Mouse (Mus musculus) thymus, adult 2 months (tissue): Measurements from ENCODE around the gene Ccrl2. TPM values are rescaled to one million over a fixed set of nuclear protein-coding genes. Genes with fewer than 3 reads are reported as not detected.

Experiments
- DNase-seq: peaks from one replicate; pipeline ENCODE4 v3.0.0; 2021
- H3K27ac ChIP-seq: fragments of 200-500 bp; 2 replicates; pipeline ENCODE4 v1.5.1; 2012; ENCODE audit warnings: low read length, control low read depth; ENCODE audit not compliant: control insufficient read depth, insufficient read depth
- H3K27me3 ChIP-seq: fragments of 200-500 bp; 2 replicates; pipeline ENCODE4 v1.6.1; 2012; ENCODE audit warnings: mild to moderate bottlenecking, low read length, moderate library complexity, mixed read lengths; ENCODE audit not compliant: control insufficient read depth, insufficient read depth
- H3K36me3 ChIP-seq: fragments of 200-500 bp; 2 replicates; pipeline ENCODE4 v1.6.1; 2012; ENCODE audit warnings: mild to moderate bottlenecking, low read length, moderate library complexity; ENCODE audit not compliant: control insufficient read depth, insufficient read depth
- H3K4me1 ChIP-seq: fragments of 200-500 bp; replicated peaks from 2 replicates; pipeline ENCODE4 v1.6.1; 2012; ENCODE audit warnings: low read length; ENCODE audit not compliant: control insufficient read depth, insufficient read depth
- H3K4me3 ChIP-seq: fragments of 200-500 bp; 2 replicates; pipeline ENCODE4 v1.5.1; 2012; ENCODE audit warnings: mild to moderate bottlenecking, low read length, control low read depth, moderate library complexity; ENCODE audit not compliant: control insufficient read depth, insufficient read depth
- CTCF ChIP-seq: fragments of 200-500 bp; IDR thresholded peaks from 2 replicates; pipeline ENCODE4 v1.5.1; 2012; ENCODE audit warnings: mild to moderate bottlenecking, control low read depth, low read length, moderate library complexity, borderline replicate concordance; ENCODE audit not compliant: control insufficient read depth, poor library complexity, insufficient read depth; ENCODE audit errors: extremely low read depth
- POLR2A ChIP-seq: fragments of 200-500 bp; IDR thresholded peaks from 2 replicates; pipeline ENCODE4 v1.6.1; 2012; ENCODE audit warnings: mild to moderate bottlenecking, low read length, control low read depth, moderate library complexity; ENCODE audit not compliant: control insufficient read depth, poor library complexity, insufficient read depth; ENCODE audit errors: extremely low read depth
- WGBS: fragments of 180-500 bp; shearing (Covaris S2); methylation state at CpG from one replicate; pipeline ENCODE4 v1.1.7; 2018; 5-methylcytosine and 5-hydroxymethylcytosine counted together
- polyA plus RNA-seq: library from polyadenylated mRNA; depleted of rRNA; stranded (reverse); fragments of >200 nt; gene quantifications from 2 replicates; pipeline ENCODE4 v1.2.3, GENCODE M21; 2012

Ccrl2 gene
- polyA plus RNA-seq, 1 experiment: 3.6 TPM

DNA sequence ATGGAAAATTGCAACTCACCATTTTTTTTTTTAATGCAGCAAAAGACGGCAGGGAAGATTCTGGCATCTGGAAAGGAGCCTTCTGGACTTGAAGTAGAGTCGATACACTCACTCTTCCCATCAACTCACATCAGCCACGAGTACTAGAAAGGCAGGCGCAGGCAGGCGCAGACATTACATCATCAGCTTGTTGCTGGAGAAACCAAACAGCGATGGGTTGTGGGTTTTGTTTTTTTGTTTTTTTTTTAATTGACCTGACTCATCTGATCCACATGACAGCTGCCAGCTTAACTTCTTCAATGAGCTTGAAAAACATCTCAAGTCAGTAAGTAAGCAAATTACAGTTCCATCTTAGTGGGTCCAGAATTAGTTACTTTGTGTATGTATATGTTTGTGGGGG, 28.8 kb upstream of the Ccrl2 start:
- Histone ChIP-seq H3K4me3 (no peak overlapping the region), H3K27me3 (no peaks in the 10 kb centered on the region), H3K4me1 (no peaks in the 10 kb centered on the region), H3K27ac (no peak overlapping the region), H3K36me3 (no peaks in the 10 kb centered on the region)
- WGBS: 75% methylated on average over 6 of the region's 6 CpGs
- no peak for DNase-seq
- TF ChIP-seq POLR2A (no peak), CTCF (no peak)

DNA sequence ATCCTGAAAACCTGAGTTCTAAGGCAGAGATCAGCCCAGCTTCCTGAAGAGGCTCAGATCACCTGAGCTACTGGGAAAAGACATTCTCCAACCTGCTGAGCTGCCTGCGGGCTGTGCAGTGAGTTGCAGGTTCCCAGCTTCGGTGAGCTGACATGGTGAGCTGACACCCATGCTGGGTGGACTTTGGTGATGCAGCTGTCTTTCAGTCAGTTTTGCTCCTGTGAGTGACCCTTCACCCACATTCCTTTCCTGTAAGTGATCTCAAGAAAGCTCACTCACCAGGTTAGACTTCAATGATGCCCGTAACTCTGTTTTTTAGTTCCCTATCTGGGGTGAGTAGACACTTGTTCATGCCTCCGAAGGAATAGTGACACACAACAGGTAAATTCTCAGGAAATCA, 28.0 kb upstream of the Ccrl2 start:
- Histone ChIP-seq H3K4me3 (no peak overlapping the region), H3K27me3 (no peaks in the 10 kb centered on the region), H3K27ac (no peak overlapping the region), H3K4me1 (0 out of 2 replicates have a peak, but pooled peaks cover 4% of the 10 kb centered on the region), H3K36me3 (no peaks in the 10 kb centered on the region)
- TF ChIP-seq POLR2A (no peak), CTCF (no peak)
- WGBS: 65% methylated on average over 4 of the region's 4 CpGs
- no peak for DNase-seq

DNA sequence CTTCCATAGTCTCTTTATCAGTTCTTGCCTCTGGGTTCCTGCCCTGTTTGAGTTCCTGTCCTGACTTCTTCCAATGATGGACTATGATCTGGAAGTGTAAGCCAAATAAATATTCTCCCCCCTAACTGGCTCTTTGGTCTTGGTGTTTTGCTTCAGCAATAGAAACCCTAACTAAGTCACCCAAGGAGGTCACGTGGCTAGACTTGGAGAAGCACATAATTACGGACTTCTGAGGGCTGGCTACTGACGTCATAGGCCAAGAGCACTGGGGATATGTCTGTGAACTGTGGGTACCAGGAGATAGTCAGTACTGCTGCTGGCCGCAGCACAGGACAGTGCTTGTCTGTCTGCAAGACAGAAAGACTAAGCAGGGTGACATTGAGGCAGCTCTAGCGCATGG, 24.4 kb upstream of the Ccrl2 start:
- WGBS: 95% methylated on average over 5 of the region's 5 CpGs
- no peak overlapping the region for H3K4me3 ChIP-seq
- H3K27ac ChIP-seq: no peak overlapping the region

DNA sequence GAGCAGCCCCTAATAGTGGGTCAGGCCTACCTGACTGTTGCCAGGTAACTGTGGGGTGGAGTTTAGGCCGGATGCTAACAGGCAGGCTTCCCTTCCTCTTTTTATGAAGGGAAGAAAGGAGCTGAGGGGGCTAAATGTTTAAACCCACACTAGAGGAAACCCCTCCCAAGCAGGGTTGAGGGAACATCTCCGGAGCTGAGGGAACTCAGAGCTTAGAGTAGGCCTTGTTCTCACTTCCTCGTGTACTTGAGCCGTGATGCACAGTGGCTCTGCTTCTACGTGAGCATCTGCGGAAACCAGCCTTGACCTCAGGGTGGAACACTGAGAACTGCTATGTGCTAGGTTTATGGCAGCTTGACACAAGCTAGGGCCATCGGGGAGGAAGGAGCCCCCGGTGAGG, 23.5 kb upstream of the Ccrl2 start:
- Histone ChIP-seq H3K27me3 (no peaks in the 10 kb centered on the region), H3K27ac (no peak overlapping the region), H3K4me3 (no peak overlapping the region), H3K4me1 (0 out of 2 replicates have a peak, but pooled peaks cover 4% of the 10 kb centered on the region), H3K36me3 (no peaks in the 10 kb centered on the region)
- no peak for DNase-seq
- TF ChIP-seq CTCF (no peak), POLR2A (no peak)
- 44% methylated on average over 8 of the region's 8 CpGs for WGBS

More for the DNA sequence above, 24.4 kb upstream of the Ccrl2 start:
- Histone ChIP-seq H3K36me3 (no peaks in the 10 kb centered on the region), H3K4me1 (0 out of 2 replicates have a peak, but pooled peaks cover 4% of the 10 kb centered on the region), H3K27me3 (no peaks in the 10 kb centered on the region)
- no peak for DNase-seq
- no peak for TF ChIP-seq CTCF
- no peak for TF ChIP-seq POLR2A

DNA sequence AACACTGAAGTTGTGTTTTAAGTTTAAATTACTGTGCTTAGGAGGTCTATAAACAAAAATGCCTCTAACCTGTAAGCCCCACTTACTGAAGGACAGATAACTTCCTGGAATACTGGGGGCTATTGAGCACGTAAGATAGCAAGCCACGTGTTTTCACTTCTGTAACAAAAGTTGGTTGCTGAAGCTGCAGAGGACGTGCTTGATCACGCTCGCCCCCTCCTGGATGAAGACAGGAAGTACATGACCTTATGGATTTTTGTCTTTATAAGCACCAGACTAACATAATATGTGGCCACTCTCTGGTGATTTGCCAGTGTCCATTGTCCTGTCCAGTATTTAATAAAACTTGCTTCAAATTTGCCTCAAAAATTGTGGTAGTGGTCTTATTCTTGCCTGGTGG, 20.4 kb upstream of the Ccrl2 start:
- peak; percentile 37 for DNase-seq
- TF ChIP-seq POLR2A: no peak
- no peak for TF ChIP-seq CTCF
- H3K36me3 ChIP-seq: no peaks in the 10 kb centered on the region
- WGBS: 90% methylated on average over 5 of the region's 5 CpGs
- no peaks in the 10 kb centered on the region for H3K27me3 ChIP-seq
- 0 out of 2 replicates have a peak, but pooled peaks cover 4% of the 10 kb centered on the region for H3K4me1 ChIP-seq
- H3K27ac ChIP-seq: no peak overlapping the region
- no peak overlapping the region for H3K4me3 ChIP-seq

DNA sequence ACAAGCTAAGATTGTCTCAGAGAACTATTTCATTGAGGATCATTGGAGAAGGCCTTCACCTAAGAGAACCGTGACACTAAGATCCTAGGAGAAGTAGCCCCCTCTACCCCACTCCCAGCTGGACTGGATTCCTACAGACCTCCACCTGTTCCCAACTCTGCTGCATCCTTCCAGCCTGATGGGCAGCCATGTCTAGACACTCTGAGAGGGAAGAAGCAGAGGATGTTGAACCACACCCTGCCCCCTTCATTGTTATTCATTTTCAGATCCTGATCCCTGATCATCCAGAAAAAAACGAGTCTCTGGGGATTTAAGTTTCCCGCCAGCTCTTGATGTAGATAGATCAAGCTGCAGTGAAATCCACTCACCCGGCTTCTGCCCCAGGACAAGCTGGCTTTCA, 15.7 kb upstream of the Ccrl2 start:
- 94% methylated on average over 4 of the region's 4 CpGs for WGBS
- peaks cover 2% of the 10 kb centered on the region; the same call in 1 of the 2 replicates for H3K4me1 ChIP-seq
- no peak overlapping the region for H3K4me3 ChIP-seq
- H3K36me3 ChIP-seq: no peaks in the 10 kb centered on the region
- H3K27ac ChIP-seq: no peak overlapping the region
- TF ChIP-seq POLR2A (no peak), CTCF (no peak)
- H3K27me3 ChIP-seq: no peaks in the 10 kb centered on the region
- no peak for DNase-seq

DNA sequence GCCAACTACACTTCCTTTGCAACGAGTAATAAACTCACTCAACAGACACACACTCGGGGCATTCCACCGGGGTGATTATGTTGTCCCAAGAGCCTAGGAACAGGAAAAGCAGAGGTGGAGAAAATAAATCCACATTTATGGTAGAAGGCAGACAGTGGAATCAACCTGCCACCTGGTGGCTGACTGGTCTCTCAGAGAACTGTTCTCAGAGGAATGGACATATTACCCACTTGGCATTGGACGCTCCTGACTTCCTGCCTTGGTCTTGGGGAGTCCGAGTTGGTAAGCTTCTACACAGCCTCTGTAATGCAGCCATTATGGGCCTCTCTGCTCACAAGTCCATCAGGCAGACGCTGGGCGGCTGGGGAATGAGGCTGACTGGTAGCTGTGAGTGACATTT, 14.9 kb upstream of the Ccrl2 start:
- Histone ChIP-seq H3K36me3 (no peaks in the 10 kb centered on the region), H3K4me1 (peaks cover 2% of the 10 kb centered on the region; the same call in 1 of the 2 replicates), H3K27ac (no peak overlapping the region), H3K27me3 (no peaks in the 10 kb centered on the region), H3K4me3 (no peak overlapping the region)
- 29% methylated on average over 7 of the region's 7 CpGs for WGBS
- TF ChIP-seq CTCF: no peak
- no peak for TF ChIP-seq POLR2A
- DNase-seq: no peak
